Mouse (Mus musculus) E14TG2a.4 (cell line): ENCODE measurements around the gene Cmtm8.

Source experiments
- CTCF ChIP-seq: conservative IDR thresholded peaks from 2 replicates; pipeline ENCODE4 v1.5.1; 2014; ENCODE audit warnings: low read length
- NANOG ChIP-seq: IDR thresholded peaks from 2 replicates; pipeline ENCODE4 v1.6.1; 2014; ENCODE audit warnings: borderline replicate concordance, low read length, mixed read lengths

DNA sequence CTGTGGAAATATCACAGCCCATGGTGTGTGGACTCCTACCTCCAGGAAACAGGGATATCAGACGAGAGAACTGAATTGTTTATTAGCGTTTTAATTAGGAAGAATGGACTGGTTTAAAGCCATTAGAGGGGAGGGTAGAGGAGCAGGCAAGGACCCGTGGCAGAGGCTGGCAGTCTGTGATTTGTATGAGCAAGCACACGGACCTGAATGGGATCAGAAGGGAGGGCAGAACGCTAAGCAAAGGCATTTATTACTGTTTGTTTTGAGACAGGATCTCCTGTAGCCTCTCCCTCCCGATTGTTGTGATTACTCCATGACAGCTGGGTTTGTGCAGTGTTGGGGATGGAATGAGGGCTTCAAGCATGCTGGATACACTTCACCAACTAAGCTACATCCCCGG, 46.4 kb upstream of the Cmtm8 start:
- TF ChIP-seq CTCF (no peak), NANOG (no peak)
